Mouse (Mus musculus): ENCODE measurements around the gene Ceacam9. TPM values are rescaled to one million over a fixed set of nuclear protein-coding genes. Genes with fewer than 3 reads are reported as not detected.

The Ceacam9 gene
- polyA plus RNA-seq, 1 experiment from 2014 or later: not detected

DNA sequence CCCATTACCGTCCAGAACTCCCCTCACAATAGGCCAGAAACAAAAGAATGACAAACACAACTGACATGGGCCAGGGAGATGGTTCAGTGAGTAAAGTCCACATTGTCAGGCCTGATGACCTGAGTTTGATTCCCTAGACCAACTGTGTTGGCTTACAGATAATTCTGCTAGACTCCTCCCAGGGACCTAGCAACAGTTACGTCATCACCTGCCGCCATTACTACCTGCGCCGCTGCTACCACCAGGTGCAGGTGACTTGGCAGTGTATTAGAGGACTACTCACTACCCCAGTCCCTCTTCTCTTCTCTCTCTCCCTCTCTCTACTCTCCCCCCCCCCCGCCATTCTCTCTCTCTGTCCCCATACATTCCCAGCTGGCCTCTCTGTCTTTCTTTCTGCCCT is 9.1 kb downstream of the Ceacam9 start:
- H3K27ac ChIP-seq (ENCODE audit: low read depth): no peak overlapping the region

GRCm38 (mm10) chr7:16731893-16732422 is 10.2 kb downstream of the Ceacam9 start:
- Histone ChIP-seq H3K36me3 (ENCODE audit: control insufficient read depth, insufficient read depth, low read length) (no peaks in the 10 kb centered on the region), H3K27me3 (replicated peaks; ENCODE audit: control insufficient read depth, insufficient read depth, low read length) (no peaks in the 10 kb centered on the region), H3K9me3 (ENCODE audit: control insufficient read depth, low read length) (no peaks in the 10 kb centered on the region), H3K4me2 (ENCODE audit: low read length) (no peak overlapping the region), H3K27ac (ENCODE audit: low read depth) (no peak overlapping the region), H3K9ac (ENCODE audit: low read length) (no peak overlapping the region), H3K4me3 (ENCODE audit: low read depth, low read length) (no peak overlapping the region), H3K4me1 (replicated peaks; ENCODE audit: control insufficient read depth, insufficient read depth, low read length) (peaks cover 5% of the 10 kb centered on the region)
- DNase-seq (ENCODE audit: low spot score) (no peak), ATAC-seq (replicated peaks; ENCODE audit: low FRiP score, low TSS enrichment, low read depth) (no peak)
- 50% methylated on average over 7 of the region's 7 CpGs for WGBS

More for the DNA sequence above, 9.1 kb downstream of the Ceacam9 start:
- H3K9me3 ChIP-seq (ENCODE audit: control insufficient read depth, low read length): no peaks in the 10 kb centered on the region
- no peaks in the 10 kb centered on the region for H3K36me3 ChIP-seq (ENCODE audit: control insufficient read depth, insufficient read depth, low read length)
- no peak for DNase-seq (ENCODE audit: low spot score)
- no peak overlapping the region for H3K4me3 ChIP-seq (ENCODE audit: low read depth, low read length)
- 94% methylated on average over 5 of the region's 6 CpGs for WGBS
- H3K27me3 ChIP-seq (replicated peaks; ENCODE audit: control insufficient read depth, insufficient read depth, low read length): no peaks in the 10 kb centered on the region
- H3K4me2 ChIP-seq (ENCODE audit: low read length): no peak overlapping the region
- H3K9ac ChIP-seq (ENCODE audit: low read length): no peak overlapping the region
- H3K4me1 ChIP-seq (replicated peaks; ENCODE audit: control insufficient read depth, insufficient read depth, low read length): peaks cover 5% of the 10 kb centered on the region
- no peak for ATAC-seq (replicated peaks; ENCODE audit: low FRiP score, low TSS enrichment, low read depth)

DNA sequence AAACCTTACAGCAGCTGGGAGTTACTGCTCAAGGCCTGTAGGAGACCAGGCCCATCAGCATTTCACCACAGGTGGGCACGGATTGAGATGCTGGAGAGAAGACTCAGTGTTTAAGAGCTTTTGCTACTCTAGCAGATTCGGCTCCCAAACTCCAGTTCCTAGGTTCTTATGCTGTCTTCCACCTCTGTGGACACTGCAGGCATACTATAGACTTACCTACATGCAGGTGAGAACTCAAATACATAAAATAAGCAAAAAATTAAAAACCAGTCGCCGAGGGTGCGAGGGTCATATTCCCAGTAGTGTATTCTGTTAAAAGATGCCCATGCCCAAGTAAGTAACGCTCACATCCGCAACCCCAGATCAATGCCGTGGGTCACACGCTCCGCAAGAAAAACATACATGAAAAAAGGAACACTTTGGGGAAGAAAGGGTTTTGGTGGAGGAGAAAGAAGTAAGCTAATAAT is 15.9 kb downstream of the Ceacam9 start:
- H3K4me2 ChIP-seq (ENCODE audit: low read length): peak overlapping the region; percentile 36
- no peak for DNase-seq (ENCODE audit: low spot score)
- peaks cover 6% of the 10 kb centered on the region; the same call in 1 of the 2 replicates for H3K36me3 ChIP-seq (ENCODE audit: control insufficient read depth, insufficient read depth, low read length)
- peaks cover 8% of the 10 kb centered on the region for H3K4me1 ChIP-seq (replicated peaks; ENCODE audit: control insufficient read depth, insufficient read depth, low read length)
- no peaks in the 10 kb centered on the region for H3K27me3 ChIP-seq (replicated peaks; ENCODE audit: control insufficient read depth, insufficient read depth, low read length)
- H3K4me3 ChIP-seq (ENCODE audit: low read depth, low read length): peak overlapping the region; percentile 75
- 47% methylated on average over 10 of the region's 10 CpGs for WGBS
- H3K9ac ChIP-seq (ENCODE audit: low read length): no peak overlapping the region
- H3K9me3 ChIP-seq (ENCODE audit: control insufficient read depth, low read length): no peaks in the 10 kb centered on the region
- peak; percentile 6 for ATAC-seq (replicated peaks; ENCODE audit: low FRiP score, low TSS enrichment, low read depth)
- H3K27ac ChIP-seq (ENCODE audit: low read depth): no peak overlapping the region

DNA sequence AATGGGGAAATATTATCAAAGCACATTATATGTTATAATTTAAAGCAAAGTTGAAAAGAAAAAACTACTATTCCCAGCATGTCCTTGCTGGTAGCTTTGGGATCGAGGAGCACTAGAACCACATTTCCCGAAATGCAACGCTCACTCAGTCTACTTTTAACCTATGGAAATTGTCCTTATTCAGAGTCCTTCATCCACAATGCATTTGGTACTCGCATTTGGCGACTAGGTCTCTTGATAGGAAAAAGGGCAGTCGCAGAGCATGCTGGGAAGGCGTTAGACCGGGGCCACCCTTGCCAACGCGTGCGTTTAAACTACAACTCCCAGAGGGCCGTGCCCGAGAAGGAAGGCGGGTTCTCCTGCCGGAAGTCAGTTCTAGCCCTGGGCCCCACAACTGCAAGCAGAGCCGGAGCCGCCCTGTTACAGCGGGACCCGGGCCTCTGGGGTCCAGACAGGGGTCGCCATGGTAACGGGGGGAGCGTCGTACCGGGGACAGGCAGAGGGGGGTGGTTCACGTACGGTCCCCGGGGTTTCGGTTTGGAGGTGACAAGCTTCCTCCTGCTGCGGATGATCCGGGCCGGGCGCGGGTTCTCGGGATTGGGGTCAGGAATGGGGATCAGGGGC is 16.5 kb downstream of the Ceacam9 start, which contains the start of gene Ap2s1:
TSS of gene Ap2s1 (plus strand) at position 338 of the 624 bp plus-strand sequence.
- H3K27ac ChIP-seq (ENCODE audit: low read depth): peak within 1 kb of the TSS; percentile 1; the same call in 1 of the 2 replicates
- H3K4me1 ChIP-seq (replicated peaks; ENCODE audit: control insufficient read depth, insufficient read depth, low read length): peaks cover 8% of the 10 kb centered on the region
- peak within 1 kb of the TSS; percentile 72 for H3K9ac ChIP-seq (ENCODE audit: low read length)
- peak within 1 kb of the TSS; percentile 76 for H3K4me2 ChIP-seq (ENCODE audit: low read length)
- H3K36me3 ChIP-seq (ENCODE audit: control insufficient read depth, insufficient read depth, low read length): peaks cover 7% of the 10 kb centered on the region; the same call in 1 of the 2 replicates
- H3K27me3 ChIP-seq (replicated peaks; ENCODE audit: control insufficient read depth, insufficient read depth, low read length): no peaks in the 10 kb centered on the region
- ATAC-seq (replicated peaks; ENCODE audit: low FRiP score, low TSS enrichment, low read depth): peak; percentile 97
- under 1% methylated on average over 34 of the region's 34 CpGs for WGBS
- H3K9me3 ChIP-seq (ENCODE audit: control insufficient read depth, low read length): no peaks in the 10 kb centered on the region
- DNase-seq (ENCODE audit: low spot score): peak; percentile 95
- peak within 1 kb of the TSS; percentile 75 for H3K4me3 ChIP-seq (ENCODE audit: low read depth, low read length)

DNA sequence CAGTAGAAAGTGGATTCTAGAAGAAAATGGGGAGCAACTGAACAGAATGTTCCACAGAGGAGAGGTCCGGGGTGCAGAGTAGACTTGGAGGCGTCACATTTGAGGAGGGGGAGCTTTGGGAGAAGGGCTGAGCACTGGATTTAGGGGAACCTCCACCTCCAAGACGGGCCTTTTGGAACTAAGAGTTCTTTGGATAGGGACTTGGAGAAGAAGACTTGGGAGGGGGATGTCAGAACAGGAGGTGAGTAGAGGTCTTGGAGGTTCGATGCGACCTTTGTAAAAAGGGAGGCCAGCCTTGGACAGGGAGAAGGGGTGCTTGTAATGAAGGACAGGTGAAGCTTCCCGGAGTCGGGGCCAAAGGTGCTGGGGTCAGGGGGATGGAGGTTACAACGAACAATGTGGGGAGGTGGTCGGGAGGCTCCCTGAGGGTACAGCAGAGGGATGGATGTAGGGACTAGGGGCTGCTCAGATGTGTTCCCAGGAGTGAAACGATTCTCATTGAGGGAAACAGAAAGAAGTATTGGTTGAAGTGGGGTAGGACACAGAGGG is 17.4 kb downstream of the Ceacam9 start:
- H3K4me2 ChIP-seq (ENCODE audit: low read length): peak overlapping the region; percentile 76
- peak overlapping the region; percentile 72 for H3K9ac ChIP-seq (ENCODE audit: low read length)
- peaks cover 17% of the 10 kb centered on the region for H3K36me3 ChIP-seq (ENCODE audit: control insufficient read depth, insufficient read depth, low read length)
- no peak for ATAC-seq (replicated peaks; ENCODE audit: low FRiP score, low TSS enrichment, low read depth)
- H3K4me1 ChIP-seq (replicated peaks; ENCODE audit: control insufficient read depth, insufficient read depth, low read length): peaks cover 8% of the 10 kb centered on the region
- DNase-seq (ENCODE audit: low spot score): no peak
- 59% methylated on average over 10 of the region's 10 CpGs for WGBS
- H3K9me3 ChIP-seq (ENCODE audit: control insufficient read depth, low read length): no peaks in the 10 kb centered on the region
- H3K27me3 ChIP-seq (replicated peaks; ENCODE audit: control insufficient read depth, insufficient read depth, low read length): no peaks in the 10 kb centered on the region
- H3K27ac ChIP-seq (ENCODE audit: low read depth): 0 out of 2 replicates have a peak overlapping the region, but pooled peaks have one; percentile 1
- peak overlapping the region; percentile 75 for H3K4me3 ChIP-seq (ENCODE audit: low read depth, low read length)

- Histone ChIP-seq H3K9me3 (ENCODE audit: control insufficient read depth, low read length) (no peaks in the 10 kb centered on the region), H3K27me3 (replicated peaks; ENCODE audit: control insufficient read depth, insufficient read depth, low read length) (no peaks in the 10 kb centered on the region), H3K4me1 (replicated peaks; ENCODE audit: control insufficient read depth, insufficient read depth, low read length) (no peaks in the 10 kb centered on the region), H3K4me2 (ENCODE audit: low read length) (no peak overlapping the region), H3K27ac (ENCODE audit: low read depth) (no peak overlapping the region), H3K36me3 (ENCODE audit: control insufficient read depth, insufficient read depth, low read length) (peaks cover 62% of the 10 kb centered on the region), H3K9ac (ENCODE audit: low read length) (no peak overlapping the region), H3K4me3 (ENCODE audit: low read depth, low read length) (no peak overlapping the region)
- DNase-seq (ENCODE audit: low spot score) (no peak), ATAC-seq (replicated peaks; ENCODE audit: low FRiP score, low TSS enrichment, low read depth) (no peak)
- 69% methylated on average over 4 of the region's 4 CpGs for WGBS
Measured at GRCm38 (mm10) chr7:16745373-16745772, 23.6 kb downstream of the Ceacam9 start.

GRCm38 (mm10) chr7:16746093-16746492 is 24.4 kb downstream of the Ceacam9 start:
- Histone ChIP-seq H3K27ac (ENCODE audit: low read depth) (no peak overlapping the region), H3K4me2 (ENCODE audit: low read length) (no peak overlapping the region), H3K36me3 (ENCODE audit: control insufficient read depth, insufficient read depth, low read length) (peaks cover 62% of the 10 kb centered on the region), H3K4me3 (ENCODE audit: low read depth, low read length) (no peak overlapping the region), H3K27me3 (replicated peaks; ENCODE audit: control insufficient read depth, insufficient read depth, low read length) (no peaks in the 10 kb centered on the region), H3K4me1 (replicated peaks; ENCODE audit: control insufficient read depth, insufficient read depth, low read length) (no peaks in the 10 kb centered on the region), H3K9me3 (ENCODE audit: control insufficient read depth, low read length) (no peaks in the 10 kb centered on the region), H3K9ac (ENCODE audit: low read length) (0 out of 2 replicates have a peak overlapping the region, but pooled peaks have one; percentile 7)
- ATAC-seq (replicated peaks; ENCODE audit: low FRiP score, low TSS enrichment, low read depth) (peak; percentile 65; the same call in 1 of the 2 replicates), DNase-seq (ENCODE audit: low spot score) (peak; percentile 72)
- 60% methylated on average over 3 of the region's 3 CpGs for WGBS

GRCm38 (mm10) chr7:16747656-16748055 is 25.9 kb downstream of the Ceacam9 start:
- H3K9ac ChIP-seq (ENCODE audit: low read length): no peak overlapping the region
- ATAC-seq (replicated peaks; ENCODE audit: low FRiP score, low TSS enrichment, low read depth) (no peak), DNase-seq (ENCODE audit: low spot score) (no peak)
- no peaks in the 10 kb centered on the region for H3K9me3 ChIP-seq (ENCODE audit: control insufficient read depth, low read length)
- WGBS: 89% methylated on average over 6 of the region's 6 CpGs
- H3K4me2 ChIP-seq (ENCODE audit: low read length): no peak overlapping the region
- H3K27ac ChIP-seq (ENCODE audit: low read depth): no peak overlapping the region
- H3K27me3 ChIP-seq (replicated peaks; ENCODE audit: control insufficient read depth, insufficient read depth, low read length): no peaks in the 10 kb centered on the region
- H3K4me1 ChIP-seq (replicated peaks; ENCODE audit: control insufficient read depth, insufficient read depth, low read length): no peaks in the 10 kb centered on the region
- H3K4me3 ChIP-seq (ENCODE audit: low read depth, low read length): no peak overlapping the region
- H3K36me3 ChIP-seq (ENCODE audit: control insufficient read depth, insufficient read depth, low read length): peaks cover 56% of the 10 kb centered on the region

All from intestine, embryonic 14.5 days (tissue).